Mouse (Mus musculus) MEL (cell line): Measurements from ENCODE around the gene Orm3. TPM values are rescaled to one million over a fixed set of nuclear protein-coding genes. Genes with fewer than 3 reads are reported as not detected.

ENCODE experiments used
- DNase-seq: peaks from one replicate; pipeline ENCODE4 v3.0.0; 2011; ENCODE audit warnings: low read depth, low spot score
- H3K27ac ChIP-seq: 2 replicates; pipeline ENCODE4 v1.5.1; 2012; ENCODE audit warnings: low read depth, mild to moderate bottlenecking, control low read depth, low read length, moderate library complexity; ENCODE audit not compliant: control insufficient read depth
- H3K27me3 ChIP-seq, 2 experiments: fragments of 150-350 bp in 1 of 2; sonication (generic) in 1 of 2; 2 replicates each; pipeline ENCODE4 v1.6.1; 2012; ENCODE audit warnings: low read length in 2 of 2, mild to moderate bottlenecking in 2 of 2, improper control_type of control experiment in 1 of 2, moderate library complexity in 1 of 2; ENCODE audit not compliant: insufficient read depth in 2 of 2, control insufficient read depth in 1 of 2
- H3K36me3 ChIP-seq, 2 experiments: 2 replicates each; pipeline ENCODE4 v1.6.1; 2012 to 2014; ENCODE audit warnings: low read length in 2 of 2, improper control_type of control experiment in 1 of 2, inconsistent platforms in 1 of 2, mild to moderate bottlenecking in 1 of 2; ENCODE audit not compliant: insufficient read depth in 2 of 2, control insufficient read depth in 1 of 2
- H3K4me1 ChIP-seq, 2 experiments: fragments of 150-350 bp in 1 of 2; sonication (generic) in 1 of 2; 2 replicates each; pipeline ENCODE4 v1.6.1; 2012; ENCODE audit warnings: low read length in 2 of 2, improper control_type of control experiment in 1 of 2, mild to moderate bottlenecking in 1 of 2; ENCODE audit not compliant: insufficient read depth in 2 of 2, control insufficient read depth in 1 of 2
- H3K4me3 ChIP-seq, 2 experiments: fragments of 150-350 bp in 1 of 2; sonication (generic) in 1 of 2; 2 replicates each; pipeline ENCODE4 v1.5.1; 2012; ENCODE audit warnings: low read depth in 2 of 2, low read length in 2 of 2, mild to moderate bottlenecking in 2 of 2, moderate library complexity in 2 of 2, control low read depth in 1 of 2, improper control_type of control experiment in 1 of 2; ENCODE audit not compliant: control insufficient read depth in 1 of 2, insufficient read depth in 1 of 2
- H3K79me2 ChIP-seq: 2 replicates; pipeline ENCODE4 v1.6.1; 2012; ENCODE audit warnings: mild to moderate bottlenecking, low read length, moderate library complexity; ENCODE audit not compliant: control insufficient read depth, poor library complexity, insufficient read depth
- H3K9ac ChIP-seq: 2 replicates; pipeline ENCODE4 v1.6.1; 2012; ENCODE audit warnings: low read depth, mild to moderate bottlenecking, control low read depth, low read length, moderate library complexity; ENCODE audit not compliant: control insufficient read depth, poor library complexity, severe bottlenecking
- H3K9me3 ChIP-seq: fragments of 150-350 bp; sonication (generic); replicated peaks from 2 replicates; pipeline ENCODE4 v1.6.1; 2012; ENCODE audit warnings: mild to moderate bottlenecking, low read length, improper control_type of control experiment, moderate library complexity; ENCODE audit not compliant: insufficient read depth
- BHLHE40 ChIP-seq: IDR thresholded peaks from 2 replicates; pipeline ENCODE4 v1.6.1; 2012; ENCODE audit warnings: low read depth, mild to moderate bottlenecking, inconsistent platforms, low read length, improper control_type of control experiment, borderline replicate concordance
- CTCF ChIP-seq, 3 experiments: IDR thresholded peaks in 2 of 3; conservative IDR thresholded peaks in 1 of 3; 2 replicates each; pipeline ENCODE4 v1.5.1; 2011 to 2012; ENCODE audit warnings: low read length in 3 of 3, low read depth in 2 of 3, mild to moderate bottlenecking in 2 of 3, improper control_type of control experiment in 1 of 3, inconsistent platforms in 1 of 3, mixed read lengths in 1 of 3, moderate library complexity in 1 of 3; ENCODE audit not compliant: control insufficient read depth in 1 of 3, insufficient read depth in 1 of 3, poor library complexity in 1 of 3, severe bottlenecking in 1 of 3
- ELF1 ChIP-seq: IDR thresholded peaks from 2 replicates; pipeline ENCODE4 v1.6.1; 2014; ENCODE audit warnings: low read depth, mild to moderate bottlenecking, inconsistent platforms, low read length, improper control_type of control experiment, moderate library complexity
- EP300 ChIP-seq, 2 experiments: IDR thresholded peaks; 2 replicates each; pipeline ENCODE4 v1.6.1; 2011; ENCODE audit warnings: improper control_type of control experiment in 2 of 2, low read length in 2 of 2, low read depth in 1 of 2, mild to moderate bottlenecking in 1 of 2
- ETS1 ChIP-seq: IDR thresholded peaks from 2 replicates; pipeline ENCODE4 v1.6.1; 2012; ENCODE audit warnings: low read depth, mild to moderate bottlenecking, inconsistent platforms, low read length, improper control_type of control experiment, moderate library complexity
- GABPA ChIP-seq: IDR thresholded peaks from 2 replicates; pipeline ENCODE4 v1.6.1; 2012; ENCODE audit warnings: low read depth, mild to moderate bottlenecking, inconsistent platforms, low read length, improper control_type of control experiment, moderate library complexity
- GATA1 ChIP-seq: IDR thresholded peaks from 2 replicates; pipeline ENCODE4 v1.6.1; 2011; ENCODE audit warnings: low read depth, low read length, improper control_type of control experiment
- MAX ChIP-seq: IDR thresholded peaks from 2 replicates; pipeline ENCODE4 v1.6.1; 2011; ENCODE audit warnings: low read length, improper control_type of control experiment
- MEF2A ChIP-seq: IDR thresholded peaks from 2 replicates; pipeline ENCODE4 v1.6.1; 2014; ENCODE audit warnings: low read depth, mild to moderate bottlenecking, inconsistent platforms, low read length, improper control_type of control experiment; ENCODE audit not compliant: poor library complexity, insufficient replicate concordance, severe bottlenecking; ENCODE audit errors: extremely low read depth
- MXI1 ChIP-seq: IDR thresholded peaks from 2 replicates; pipeline ENCODE4 v1.6.1; 2011; ENCODE audit warnings: mild to moderate bottlenecking, low read depth, low read length, improper control_type of control experiment
- MYB ChIP-seq: IDR thresholded peaks from 2 replicates; pipeline ENCODE4 v1.6.1; 2011; ENCODE audit warnings: mild to moderate bottlenecking, low read depth, low read length, improper control_type of control experiment
- NELFE ChIP-seq: IDR thresholded peaks from 2 replicates; pipeline ENCODE4 v1.6.1; 2011; ENCODE audit warnings: low read depth, low read length, improper control_type of control experiment
- POLR2A ChIP-seq, 2 experiments: IDR thresholded peaks; 2 replicates each; pipeline ENCODE4 v1.6.1; 2011 to 2012; ENCODE audit warnings: low read length in 2 of 2, mild to moderate bottlenecking in 2 of 2, control low read depth in 1 of 2, improper control_type of control experiment in 1 of 2, low read depth in 1 of 2, moderate library complexity in 1 of 2; ENCODE audit not compliant: control insufficient read depth in 1 of 2, insufficient read depth in 1 of 2, poor library complexity in 1 of 2
- POLR2AphosphoS2 ChIP-seq: IDR thresholded peaks from 2 replicates; pipeline ENCODE4 v1.6.1; 2011; ENCODE audit warnings: low read length, improper control_type of control experiment
- RAD21 ChIP-seq: IDR thresholded peaks from 2 replicates; pipeline ENCODE4 v1.6.1; 2011; ENCODE audit warnings: mild to moderate bottlenecking, low read depth, low read length, improper control_type of control experiment
- RCOR1 ChIP-seq: IDR thresholded peaks from 2 replicates; pipeline ENCODE4 v1.6.1; 2012; ENCODE audit warnings: low read depth, mild to moderate bottlenecking, inconsistent platforms, low read length, improper control_type of control experiment
- SIN3A ChIP-seq: IDR thresholded peaks from 2 replicates; pipeline ENCODE4 v1.6.1; 2012; ENCODE audit warnings: low read length, improper control_type of control experiment, inconsistent platforms
- SMC3 ChIP-seq: IDR thresholded peaks from 2 replicates; pipeline ENCODE4 v1.6.1; 2011; ENCODE audit warnings: low read depth, low read length, improper control_type of control experiment
- USF1 ChIP-seq: IDR thresholded peaks from 2 replicates; pipeline ENCODE4 v1.6.1; 2014; ENCODE audit warnings: low read depth, mild to moderate bottlenecking, inconsistent platforms, low read length, improper control_type of control experiment, moderate library complexity
- ZKSCAN1 ChIP-seq: IDR thresholded peaks from 2 replicates; pipeline ENCODE4 v1.6.1; 2012; ENCODE audit warnings: low read depth, mild to moderate bottlenecking, inconsistent platforms, low read length, improper control_type of control experiment, moderate library complexity
- ZMIZ1 ChIP-seq: IDR thresholded peaks from 2 replicates; pipeline ENCODE4 v1.6.1; 2012; ENCODE audit warnings: low read depth, mild to moderate bottlenecking, inconsistent platforms, low read length, improper control_type of control experiment, moderate library complexity
- polyA plus RNA-seq, 2 experiments: library from polyadenylated mRNA; stranded (reverse) in 1 of 2; unstranded in 1 of 2; fragments of >175 nt in 1 of 2; fragments of >200 nt in 1 of 2; gene quantifications; 2 replicates each; pipeline versions ENCODE4 v1.2.1 to v1.2.4; 2012; ENCODE audit warnings: low replicate concordance in 2 of 2, low read depth in 1 of 2; ENCODE audit not compliant: insufficient read length in 2 of 2, insufficient read depth in 1 of 2, missing spikeins in 1 of 2
- total RNA-seq: library from RNA; depleted of rRNA; stranded (reverse); fragments of 300-350 nt; gene quantifications from 2 replicates; pipeline ENCODE4 v1.2.3, GENCODE M21; 2012

Orm3 gene
- total and polyA plus RNA-seq, 3 experiments, result not detected

- TF ChIP-seq EP300 (IDR thresholded peaks at IDR 0.05; ENCODE audit: low read depth in 1 of 2, low read length in 2 of 2), result peak in 1 of 2 experiments; percentile 32; a peak in 1 of 4 replicates
- peak in 1 of 2 experiments; percentile 32; a peak in 1 of 4 replicates for TF ChIP-seq POLR2A (IDR thresholded peaks at IDR 0.05; ENCODE audit: control insufficient read depth in 1 of 2, insufficient read depth in 1 of 2, low read depth in 1 of 2, low read length in 2 of 2, poor library complexity in 1 of 2)
- no peak for TF ChIP-seq RCOR1
- no peak for TF ChIP-seq POLR2AphosphoS2
- TF ChIP-seq USF1, result no peak
- no peak for TF ChIP-seq ELF1
- no peak for TF ChIP-seq SMC3
- TF ChIP-seq MYB, result no peak
- Histone ChIP-seq H3K9me3 (no peaks in the 10 kb centered on the region), H3K4me3 (0 out of 4 replicates have a peak overlapping the region, but pooled peaks of 1 of the 2 experiments have one; percentile 2), H3K79me2 (no peaks in the 10 kb centered on the region), H3K4me1 (peaks cover 0 to 16% of the 10 kb centered on the region in 2 experiments; a peak in 3 of 4 replicates), H3K9ac (peak overlapping the region; percentile 31), H3K36me3 (peaks cover 0 to 14% of the 10 kb centered on the region in 2 experiments; a peak in 2 of 4 replicates), H3K27me3 (no peaks in the 10 kb centered on the region), H3K27ac (peak overlapping the region; percentile 64)
- DNase-seq, result peak; percentile 81
Measured at GRCm38 (mm10) chr4:63374331-63374730, 18.4 kb downstream of the Orm3 start.

- peaks cover 0 to 14% of the 10 kb centered on the region in 2 experiments; a peak in 2 of 4 replicates for H3K36me3 ChIP-seq
- peaks cover 0 to 16% of the 10 kb centered on the region in 2 experiments; a peak in 3 of 4 replicates for H3K4me1 ChIP-seq
- H3K79me2 ChIP-seq, result no peaks in the 10 kb centered on the region
- no peaks in the 10 kb centered on the region for H3K27me3 ChIP-seq
- no peak overlapping the region for H3K4me3 ChIP-seq
- no peak for TF ChIP-seq CTCF (IDR thresholded peaks at IDR 0.05 in 2 of 3, conservative IDR thresholded peaks at IDR 0.05 in 1 of 3; ENCODE audit: control insufficient read depth in 1 of 3, insufficient read depth in 1 of 3, low read depth in 2 of 3, low read length in 3 of 3, poor library complexity in 1 of 3, severe bottlenecking in 1 of 3)
- TF ChIP-seq GABPA, result no peak
- TF ChIP-seq USF1, result no peak
- TF ChIP-seq MXI1, result no peak
- TF ChIP-seq MEF2A, result no peak
- TF ChIP-seq ETS1, result no peak
- no peak for TF ChIP-seq NELFE
- TF ChIP-seq SIN3A, result no peak
- TF ChIP-seq POLR2A (IDR thresholded peaks at IDR 0.05; ENCODE audit: control insufficient read depth in 1 of 2, insufficient read depth in 1 of 2, low read depth in 1 of 2, low read length in 2 of 2, poor library complexity in 1 of 2), result no peak
- no peak for TF ChIP-seq BHLHE40
- no peak for TF ChIP-seq GATA1
- TF ChIP-seq ZKSCAN1, result no peak
- TF ChIP-seq ZMIZ1, result no peak
- no peak for TF ChIP-seq MAX
- no peak for TF ChIP-seq RAD21
- no peak overlapping the region for H3K9ac ChIP-seq
- no peaks in the 10 kb centered on the region for H3K9me3 ChIP-seq
- no peak overlapping the region for H3K27ac ChIP-seq
- no peak for DNase-seq
Measured at GRCm38 (mm10) chr4:63375367-63375766, 19.4 kb downstream of the Orm3 start.
